Mouse (Mus musculus): ENCODE measurements at regions not wholly inside any gene's neighbourhood (a gene's known extent, or its start where the extent isn't known, plus 50 kb on each side); places are given as distances from the start of the nearest gene placed in this dataset.

GRCm38 (mm10) chr10:56793074-56793473 is 415.9 kb downstream of the Gja1 start:
- no peak overlapping the region for H3K4me3 ChIP-seq (replicated peaks)
- no peaks in the 10 kb centered on the region for H3K4me1 ChIP-seq
- no peaks in the 10 kb centered on the region for H3K27me3 ChIP-seq (replicated peaks)
- 54% methylated on average over 8 of the region's 8 CpGs for WGBS
- no peaks in the 10 kb centered on the region for H3K9me3 ChIP-seq (replicated peaks)
- no peaks in the 10 kb centered on the region for H3K36me3 ChIP-seq
- ATAC-seq (ENCODE audit: low FRiP score): no peak
- no peak overlapping the region for H3K4me2 ChIP-seq
- H3K9ac ChIP-seq (replicated peaks): no peak overlapping the region
- no peak overlapping the region for H3K27ac ChIP-seq (replicated peaks)

DNA sequence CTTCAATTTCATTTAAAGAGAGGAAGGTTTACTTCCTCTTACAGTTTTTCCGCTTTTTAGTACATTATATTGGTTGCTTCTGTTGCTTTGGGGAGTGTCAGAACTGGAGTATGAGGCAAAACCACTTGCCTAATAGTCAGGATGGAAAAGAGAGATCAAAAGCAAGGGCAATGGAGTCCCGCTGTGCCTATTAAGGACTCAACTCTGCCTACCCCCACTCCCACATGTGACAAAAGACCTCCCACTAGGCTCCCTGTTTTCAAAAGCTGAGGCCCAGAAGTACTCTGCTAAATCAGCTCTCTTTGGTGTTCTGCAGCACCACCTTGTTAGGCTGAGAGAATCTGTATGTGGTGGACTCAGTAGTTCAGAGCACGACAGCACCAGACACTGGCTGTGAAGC is 418.3 kb downstream of the Gja1 start:
- Histone ChIP-seq H3K9me3 (replicated peaks) (no peaks in the 10 kb centered on the region), H3K4me1 (no peaks in the 10 kb centered on the region), H3K27me3 (replicated peaks) (no peaks in the 10 kb centered on the region), H3K9ac (replicated peaks) (no peak overlapping the region), H3K27ac (replicated peaks) (no peak overlapping the region), H3K4me2 (no peak overlapping the region), H3K36me3 (no peaks in the 10 kb centered on the region), H3K4me3 (replicated peaks) (no peak overlapping the region)
- no peak for ATAC-seq (ENCODE audit: low FRiP score)
- WGBS: 23% methylated on average over 3 of the region's 3 CpGs

GRCm38 (mm10) chr10:56799307-56799706 is 422.2 kb downstream of the Gja1 start:
- Histone ChIP-seq H3K9me3 (replicated peaks) (no peaks in the 10 kb centered on the region), H3K4me1 (no peaks in the 10 kb centered on the region), H3K4me3 (replicated peaks) (no peak overlapping the region), H3K9ac (replicated peaks) (no peak overlapping the region), H3K4me2 (no peak overlapping the region), H3K27ac (replicated peaks) (no peak overlapping the region), H3K36me3 (no peaks in the 10 kb centered on the region), H3K27me3 (replicated peaks) (no peaks in the 10 kb centered on the region)
- WGBS: 80% methylated on average over 3 of the region's 3 CpGs
- no peak for ATAC-seq (ENCODE audit: low FRiP score)

GRCm38 (mm10) chr10:56799745-56800144 is 422.6 kb downstream of the Gja1 start:
- no peaks in the 10 kb centered on the region for H3K36me3 ChIP-seq
- WGBS: 73% methylated on average over 3 of the region's 3 CpGs
- ATAC-seq (ENCODE audit: low FRiP score): no peak
- H3K9ac ChIP-seq (replicated peaks): no peak overlapping the region
- H3K4me1 ChIP-seq: no peaks in the 10 kb centered on the region
- no peak overlapping the region for H3K27ac ChIP-seq (replicated peaks)
- no peaks in the 10 kb centered on the region for H3K27me3 ChIP-seq (replicated peaks)
- H3K4me2 ChIP-seq: no peak overlapping the region
- no peaks in the 10 kb centered on the region for H3K9me3 ChIP-seq (replicated peaks)
- H3K4me3 ChIP-seq (replicated peaks): no peak overlapping the region

DNA sequence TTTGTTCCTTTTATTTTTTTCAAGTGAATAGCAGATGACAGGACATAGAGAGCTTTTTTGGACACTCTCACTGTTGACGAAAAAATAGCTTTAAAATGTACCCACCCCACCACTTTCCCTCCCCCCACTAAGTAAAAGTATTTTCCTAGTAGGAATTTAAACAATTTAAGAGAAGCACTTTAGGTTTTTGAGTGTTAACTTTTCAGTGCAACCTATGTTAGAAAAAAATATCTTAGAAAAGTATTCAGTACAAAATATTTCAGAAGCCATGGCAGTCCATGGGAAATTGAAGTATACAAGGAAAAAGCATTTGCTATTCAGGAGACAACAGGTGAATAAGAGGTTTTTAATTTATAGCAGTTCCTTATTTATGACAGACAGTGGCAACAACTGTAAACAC is 431.9 kb downstream of the Gja1 start:
- 79% methylated on average over 1 of the region's 1 CpGs for WGBS
- no peak for ATAC-seq (ENCODE audit: low FRiP score)
- Histone ChIP-seq H3K27ac (replicated peaks) (no peak overlapping the region), H3K4me2 (no peak overlapping the region), H3K4me1 (no peaks in the 10 kb centered on the region), H3K27me3 (replicated peaks) (no peaks in the 10 kb centered on the region), H3K36me3 (no peaks in the 10 kb centered on the region), H3K9me3 (replicated peaks) (no peaks in the 10 kb centered on the region), H3K4me3 (replicated peaks) (no peak overlapping the region), H3K9ac (replicated peaks) (no peak overlapping the region)

- H3K9me3 ChIP-seq (replicated peaks): no peaks in the 10 kb centered on the region; the same call in 1 of the 2 replicates
- no peak for ATAC-seq (ENCODE audit: low FRiP score)
- no peak overlapping the region for H3K9ac ChIP-seq (replicated peaks)
- no peaks in the 10 kb centered on the region for H3K27me3 ChIP-seq (replicated peaks)
- H3K36me3 ChIP-seq: no peaks in the 10 kb centered on the region
- 61% methylated on average over 5 of the region's 5 CpGs for WGBS
- H3K4me1 ChIP-seq: no peaks in the 10 kb centered on the region
- no peak overlapping the region for H3K4me2 ChIP-seq
- H3K4me3 ChIP-seq (replicated peaks): no peak overlapping the region
- no peak overlapping the region for H3K27ac ChIP-seq (replicated peaks)
Observed at GRCm38 (mm10) chr10:56822158-56822557, 445.0 kb downstream of the Gja1 start.

GRCm38 (mm10) chr10:56831331-56831730 is 454.2 kb downstream of the Gja1 start:
- Histone ChIP-seq H3K27ac (replicated peaks) (no peak overlapping the region), H3K4me2 (no peak overlapping the region), H3K4me1 (no peaks in the 10 kb centered on the region), H3K9me3 (replicated peaks) (no peaks in the 10 kb centered on the region; the same call in 1 of the 2 replicates), H3K27me3 (replicated peaks) (no peaks in the 10 kb centered on the region), H3K4me3 (replicated peaks) (no peak overlapping the region), H3K9ac (replicated peaks) (no peak overlapping the region), H3K36me3 (no peaks in the 10 kb centered on the region)
- no peak for ATAC-seq (ENCODE audit: low FRiP score)
- 93% methylated on average over 1 of the region's 1 CpGs for whole genome bisulfite sequencing

DNA sequence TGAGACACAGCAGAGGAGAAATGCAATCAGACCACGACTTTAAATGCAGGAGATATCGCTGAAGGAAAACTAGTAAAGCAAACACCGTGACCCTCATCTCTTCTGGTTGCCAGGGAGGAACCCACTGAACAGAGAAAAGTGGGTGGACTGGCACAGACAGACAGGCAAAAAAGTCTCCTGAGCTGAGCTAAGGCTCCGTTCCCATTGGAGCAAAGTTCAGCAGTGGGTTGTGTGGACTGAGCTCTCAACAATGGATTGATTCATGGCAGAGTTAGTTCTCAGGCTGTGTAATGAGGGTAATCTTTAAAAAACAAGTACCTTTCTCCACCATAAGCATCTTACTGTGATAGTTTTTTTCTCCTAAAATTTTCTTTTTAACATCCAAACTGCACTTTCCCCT is 454.8 kb downstream of the Gja1 start:
- Histone ChIP-seq H3K9ac (replicated peaks) (no peak overlapping the region), H3K27ac (replicated peaks) (no peak overlapping the region), H3K36me3 (no peaks in the 10 kb centered on the region), H3K9me3 (replicated peaks) (no peaks in the 10 kb centered on the region), H3K4me1 (no peaks in the 10 kb centered on the region), H3K4me3 (replicated peaks) (no peak overlapping the region), H3K27me3 (replicated peaks) (no peaks in the 10 kb centered on the region), H3K4me2 (no peak overlapping the region)
- ATAC-seq (ENCODE audit: low FRiP score): no peak
- WGBS: 80% methylated on average over 4 of the region's 4 CpGs

DNA sequence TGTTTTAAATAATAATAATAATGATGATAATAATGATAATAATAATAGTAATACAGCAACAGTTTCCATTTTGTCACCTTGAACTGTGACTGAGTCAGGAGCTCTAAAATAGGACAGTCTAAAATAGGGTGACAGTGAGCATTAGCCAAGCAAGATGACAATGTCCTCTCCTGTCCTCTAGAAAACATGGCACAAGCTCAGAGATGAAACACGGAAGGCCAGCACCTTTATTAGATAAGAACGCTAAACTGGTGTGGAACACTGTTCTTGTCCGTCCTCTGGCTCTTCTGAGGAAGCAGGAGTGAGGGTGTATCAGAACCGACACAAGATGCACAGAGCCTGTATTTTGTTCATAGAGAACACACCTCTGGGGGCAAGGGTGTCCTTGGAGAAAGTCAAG is 459.0 kb downstream of the Gja1 start:
- H3K36me3 ChIP-seq: no peaks in the 10 kb centered on the region
- H3K27me3 ChIP-seq (replicated peaks): no peaks in the 10 kb centered on the region
- no peak for ATAC-seq (ENCODE audit: low FRiP score)
- no peaks in the 10 kb centered on the region for H3K9me3 ChIP-seq (replicated peaks)
- H3K27ac ChIP-seq (replicated peaks): no peak overlapping the region
- no peak overlapping the region for H3K4me3 ChIP-seq (replicated peaks)
- 88% methylated on average over 4 of the region's 4 CpGs for WGBS
- H3K4me2 ChIP-seq: no peak overlapping the region
- no peak overlapping the region for H3K9ac ChIP-seq (replicated peaks)
- H3K4me1 ChIP-seq: peaks cover 8% of the 10 kb centered on the region; the same call in 1 of the 2 replicates

DNA sequence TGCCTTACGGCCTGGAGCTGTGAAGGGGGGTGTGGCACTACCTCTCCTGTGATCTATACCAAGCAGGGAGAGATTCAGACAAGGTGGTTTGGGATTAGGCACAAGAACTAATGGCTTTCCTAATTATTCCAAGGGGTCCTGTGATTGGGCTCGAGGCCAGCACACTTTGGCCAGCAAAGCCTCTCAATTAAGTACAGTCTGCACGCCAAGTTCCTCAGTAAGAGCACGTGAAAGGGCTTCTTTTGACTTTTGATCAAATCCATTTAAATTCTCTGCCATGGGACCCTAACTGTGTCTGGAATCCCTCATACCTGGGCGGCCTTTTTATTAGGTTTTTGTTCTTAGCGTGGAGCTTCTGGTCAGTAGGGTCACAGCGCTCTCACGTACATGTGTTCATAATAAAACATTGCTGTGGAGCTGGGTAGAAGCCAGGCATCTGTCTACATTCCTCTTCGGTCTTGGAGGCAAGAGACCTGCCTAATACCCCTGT is 461.9 kb downstream of the Gja1 start:
- Histone ChIP-seq H3K9ac (replicated peaks) (no peak overlapping the region), H3K4me2 (peak overlapping the region; percentile 17; the same call in 1 of the 2 replicates), H3K27ac (replicated peaks) (peak overlapping the region; percentile 13; the same call in 1 of the 2 replicates), H3K36me3 (no peaks in the 10 kb centered on the region), H3K4me3 (replicated peaks) (no peak overlapping the region), H3K4me1 (peaks cover 12% of the 10 kb centered on the region; the same call in 1 of the 2 replicates), H3K9me3 (replicated peaks) (no peaks in the 10 kb centered on the region), H3K27me3 (replicated peaks) (no peaks in the 10 kb centered on the region)
- ATAC-seq (ENCODE audit: low FRiP score): peak; percentile 71
- 53% methylated on average over 9 of the region's 9 CpGs for WGBS

DNA sequence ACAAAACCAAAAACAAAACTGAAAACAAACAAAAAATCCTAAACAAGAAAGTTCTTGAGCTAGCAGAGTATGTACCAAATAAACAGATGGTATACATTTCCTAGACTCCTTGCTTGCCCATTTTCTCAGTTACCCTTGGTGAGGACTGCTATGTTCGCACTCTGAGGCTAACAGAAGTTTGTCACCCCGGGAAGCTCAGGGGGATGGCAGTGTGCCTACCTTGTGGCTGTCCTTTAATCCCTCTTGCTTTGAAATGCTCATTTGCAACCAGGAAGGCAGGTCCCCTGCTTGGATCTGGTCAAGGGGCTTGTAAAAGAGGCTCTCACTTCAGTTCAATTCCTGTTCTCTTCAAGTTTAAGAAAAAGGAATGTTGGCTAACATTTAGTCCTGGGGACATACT is 462.4 kb downstream of the Gja1 start:
- 38% methylated on average over 2 of the region's 2 CpGs for WGBS
- peak; percentile 82 for ATAC-seq (ENCODE audit: low FRiP score)
- Histone ChIP-seq H3K9me3 (replicated peaks) (no peaks in the 10 kb centered on the region), H3K9ac (replicated peaks) (no peak overlapping the region), H3K4me2 (no peak overlapping the region; the same call in 1 of the 2 replicates), H3K27ac (replicated peaks) (peak overlapping the region; percentile 13; the same call in 1 of the 2 replicates), H3K4me3 (replicated peaks) (no peak overlapping the region), H3K27me3 (replicated peaks) (no peaks in the 10 kb centered on the region), H3K36me3 (no peaks in the 10 kb centered on the region), H3K4me1 (peaks cover 12% of the 10 kb centered on the region; the same call in 1 of the 2 replicates)

DNA sequence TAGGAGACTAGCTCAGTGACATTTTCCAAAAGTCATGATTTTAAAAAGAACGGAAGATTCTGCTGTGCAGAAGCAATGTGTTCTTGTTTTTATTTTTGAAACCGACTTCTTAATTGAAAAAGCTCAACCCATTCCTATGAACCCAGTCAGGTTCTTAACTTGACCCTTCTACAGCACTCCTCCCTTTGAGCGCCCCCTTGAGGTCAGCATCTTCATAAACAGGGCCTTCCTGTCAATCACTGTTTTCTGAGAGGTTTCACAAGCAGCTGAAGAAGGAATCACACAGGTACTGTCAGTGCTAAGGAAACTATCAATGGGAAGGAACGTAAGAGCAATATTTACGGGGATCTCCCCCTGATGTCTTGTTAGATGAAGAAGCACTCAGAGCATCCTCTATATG is 463.6 kb downstream of the Gja1 start:
- no peaks in the 10 kb centered on the region for H3K36me3 ChIP-seq
- H3K27me3 ChIP-seq (replicated peaks): no peaks in the 10 kb centered on the region
- no peak overlapping the region for H3K4me2 ChIP-seq
- no peak overlapping the region for H3K9ac ChIP-seq (replicated peaks)
- H3K4me1 ChIP-seq: peaks cover 12% of the 10 kb centered on the region; the same call in 1 of the 2 replicates
- H3K9me3 ChIP-seq (replicated peaks): no peaks in the 10 kb centered on the region
- no peak for ATAC-seq (ENCODE audit: low FRiP score)
- H3K27ac ChIP-seq (replicated peaks): no peak overlapping the region
- 77% methylated on average over 5 of the region's 5 CpGs for WGBS
- H3K4me3 ChIP-seq (replicated peaks): no peak overlapping the region

All from neural tube, embryonic 15.5 days (tissue).